Mouse (Mus musculus) megakaryocyte, embryonic 14.5 days (primary cell): ENCODE measurements at regions not wholly inside any gene's neighbourhood (a gene's known extent, or its start where the extent isn't known, plus 50 kb on each side); places are given as distances from the start of the nearest gene placed in this dataset.

Experiments
- H3K27me3 ChIP-seq: replicated peaks from 2 replicates; pipeline ENCODE3; 2012; ENCODE audit warnings: inconsistent platforms
- H3K36me3 ChIP-seq: replicated peaks from 2 replicates; pipeline ENCODE3; 2012; ENCODE audit warnings: low read length, inconsistent platforms, mixed read lengths
- H3K4me1 ChIP-seq: 2 replicates; pipeline ENCODE4 v1.6.1; 2012; ENCODE audit warnings: inconsistent platforms
- H3K4me3 ChIP-seq: replicated peaks from 2 replicates; pipeline ENCODE3; 2012; ENCODE audit warnings: moderate library complexity, mild to moderate bottlenecking, inconsistent platforms
- H3K9me3 ChIP-seq: 2 replicates; pipeline ENCODE4 v1.6.1; 2012; ENCODE audit warnings: inconsistent platforms
- FLI1 ChIP-seq: IDR thresholded peaks from 2 replicates; pipeline ENCODE4 v1.6.1; 2012; ENCODE audit warnings: low read length, inconsistent platforms, mixed read lengths
- GATA1 ChIP-seq: IDR thresholded peaks from 3 replicates; pipeline ENCODE4 v1.6.1; 2012; ENCODE audit warnings: mixed read lengths, low read length, inconsistent platforms, borderline replicate concordance

- Histone ChIP-seq H3K4me3 (no peak overlapping the region), H3K9me3 (peaks cover 75% of the 10 kb centered on the region), H3K27me3 (no peaks in the 10 kb centered on the region), H3K4me1 (no peaks in the 10 kb centered on the region), H3K36me3 (no peaks in the 10 kb centered on the region)
- TF ChIP-seq GATA1: no peak
Observed at GRCm38 (mm10) chr12:107585696-107586225, 97.3 kb downstream of the 3110018I06Rik start.

- TF ChIP-seq GATA1 (no peak), FLI1 (no peak)
- H3K4me1 ChIP-seq: no peaks in the 10 kb centered on the region
- no peaks in the 10 kb centered on the region for H3K36me3 ChIP-seq
- H3K27me3 ChIP-seq: no peaks in the 10 kb centered on the region
- no peak overlapping the region for H3K4me3 ChIP-seq
- peaks cover 45% of the 10 kb centered on the region for H3K9me3 ChIP-seq
Observed at GRCm38 (mm10) chr12:107596236-107596635, 107.8 kb downstream of the 3110018I06Rik start.

- Histone ChIP-seq H3K4me1 (no peaks in the 10 kb centered on the region), H3K4me3 (no peak overlapping the region), H3K27me3 (no peaks in the 10 kb centered on the region), H3K36me3 (no peaks in the 10 kb centered on the region), H3K9me3 (peaks cover 34% of the 10 kb centered on the region)
- TF ChIP-seq GATA1: no peak
- no peak for TF ChIP-seq FLI1
Observed at GRCm38 (mm10) chr12:107600576-107600975, 112.1 kb downstream of the 3110018I06Rik start.

DNA sequence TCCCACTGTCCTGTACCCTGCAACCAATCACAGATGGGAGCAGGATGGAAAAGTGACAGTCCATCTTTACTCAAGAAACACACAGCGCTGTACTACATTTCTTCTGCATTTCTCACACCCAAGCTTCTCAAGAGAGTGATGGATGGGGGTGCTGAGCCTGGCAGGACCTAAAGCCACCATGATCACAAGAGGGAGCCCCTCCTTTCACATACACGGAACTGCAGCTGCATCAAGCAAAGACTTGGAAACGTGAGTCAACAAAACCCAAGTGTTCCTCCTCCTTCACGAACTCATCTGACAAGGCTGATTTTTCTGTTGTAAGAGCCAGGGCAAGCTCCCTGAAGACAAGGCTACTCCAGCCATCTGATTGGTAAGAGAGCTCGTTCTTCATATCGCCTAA, 120.5 kb downstream of the 3110018I06Rik start:
- H3K27me3 ChIP-seq: no peaks in the 10 kb centered on the region
- no peak overlapping the region for H3K4me3 ChIP-seq
- no peaks in the 10 kb centered on the region for H3K4me1 ChIP-seq
- TF ChIP-seq FLI1 (no peak), GATA1 (no peak)
- peaks cover 18% of the 10 kb centered on the region for H3K9me3 ChIP-seq
- H3K36me3 ChIP-seq: no peaks in the 10 kb centered on the region

DNA sequence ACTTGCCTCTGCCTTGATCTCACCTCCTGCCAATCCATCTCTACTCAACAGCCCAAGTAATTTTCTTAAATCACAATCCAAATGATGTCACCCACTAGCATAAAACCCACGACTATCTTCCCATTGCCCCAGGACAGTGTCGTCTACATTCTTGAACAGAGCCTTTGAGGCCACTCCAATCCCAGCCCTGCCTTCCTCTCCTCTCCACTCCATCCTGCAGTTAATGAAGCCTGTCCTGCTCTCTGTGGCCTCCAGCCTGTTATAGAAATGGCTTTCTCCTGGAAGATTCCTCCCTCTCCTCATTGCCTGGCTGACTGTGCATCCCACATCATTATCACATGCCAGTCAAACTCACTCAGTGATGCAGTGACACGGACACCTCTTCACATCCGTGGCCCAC, 121.6 kb downstream of the 3110018I06Rik start:
- Histone ChIP-seq H3K9me3 (peaks cover 21% of the 10 kb centered on the region), H3K4me1 (no peaks in the 10 kb centered on the region), H3K27me3 (no peaks in the 10 kb centered on the region), H3K4me3 (peak overlapping the region; percentile 57), H3K36me3 (no peaks in the 10 kb centered on the region)
- TF ChIP-seq FLI1 (no peak), GATA1 (no peak)

GRCm38 (mm10) chr12:107617212-107617994, 129.0 kb downstream of the 3110018I06Rik start:
- Histone ChIP-seq H3K4me3 (no peak overlapping the region), H3K36me3 (no peaks in the 10 kb centered on the region), H3K27me3 (no peaks in the 10 kb centered on the region), H3K9me3 (peaks cover 42% of the 10 kb centered on the region), H3K4me1 (no peaks in the 10 kb centered on the region)
- TF ChIP-seq GATA1 (no peak), FLI1 (no peak)

- TF ChIP-seq GATA1: no peak
- no peak for TF ChIP-seq FLI1
- Histone ChIP-seq H3K27me3 (no peaks in the 10 kb centered on the region), H3K4me3 (no peak overlapping the region), H3K36me3 (no peaks in the 10 kb centered on the region), H3K9me3 (peaks cover 60% of the 10 kb centered on the region), H3K4me1 (no peaks in the 10 kb centered on the region)
Observed at GRCm38 (mm10) chr12:107624446-107624845, 136.0 kb downstream of the 3110018I06Rik start.

- peaks cover 40% of the 10 kb centered on the region for H3K9me3 ChIP-seq
- no peaks in the 10 kb centered on the region for H3K27me3 ChIP-seq
- no peaks in the 10 kb centered on the region for H3K36me3 ChIP-seq
- TF ChIP-seq GATA1 (no peak), FLI1 (no peak)
- H3K4me1 ChIP-seq: peaks cover 15% of the 10 kb centered on the region
- no peak overlapping the region for H3K4me3 ChIP-seq
Observed at GRCm38 (mm10) chr12:107648008-107648407, 159.6 kb downstream of the 3110018I06Rik start.

GRCm38 (mm10) chr12:107652126-107652728, 163.8 kb downstream of the 3110018I06Rik start:
- Histone ChIP-seq H3K27me3 (no peaks in the 10 kb centered on the region), H3K36me3 (no peaks in the 10 kb centered on the region), H3K4me3 (no peak overlapping the region), H3K4me1 (peaks cover 14% of the 10 kb centered on the region; the same call in 1 of the 2 replicates), H3K9me3 (peaks cover 56% of the 10 kb centered on the region)
- TF ChIP-seq GATA1 (no peak), FLI1 (no peak)

GRCm38 (mm10) chr12:107653131-107653530, 164.7 kb downstream of the 3110018I06Rik start:
- Histone ChIP-seq H3K36me3 (no peaks in the 10 kb centered on the region), H3K4me3 (peak overlapping the region; percentile 7), H3K27me3 (no peaks in the 10 kb centered on the region), H3K4me1 (peaks cover 14% of the 10 kb centered on the region; the same call in 1 of the 2 replicates), H3K9me3 (peaks cover 62% of the 10 kb centered on the region)
- TF ChIP-seq GATA1 (no peak), FLI1 (no peak)
